Mouse (Mus musculus) liver, adult 2 months (tissue): ENCODE results near the gene Plcb4. TPM values are rescaled to one million over a fixed set of nuclear protein-coding genes. Genes with fewer than 3 reads are reported as not detected.
A peak's percentile ranks its signal among the peaks of the same experiment; 100 is the strongest.

ENCODE experiments used
- DNase-seq: peaks from one replicate; pipeline ENCODE4 v3.0.0-alpha.2; 2011; ENCODE audit warnings: low read depth, low spot score; ENCODE audit errors: extremely low read depth
- H3K27ac ChIP-seq: fragments of 200-500 bp; replicated peaks from 2 replicates; pipeline ENCODE4 v1.5.1; 2012; ENCODE audit warnings: low read depth, mild to moderate bottlenecking, control low read depth, inconsistent platforms, low read length; ENCODE audit not compliant: insufficient read depth
- H3K27me3 ChIP-seq: fragments of 200-500 bp; 2 replicates; pipeline ENCODE4 v1.6.1; 2012; ENCODE audit warnings: mild to moderate bottlenecking, moderate library complexity, low read length, inconsistent platforms; ENCODE audit not compliant: control insufficient read depth, insufficient read depth
- H3K36me3 ChIP-seq: fragments of 200-500 bp; 2 replicates; pipeline ENCODE4 v1.6.1; 2012; ENCODE audit warnings: low read length, inconsistent platforms; ENCODE audit not compliant: control insufficient read depth, insufficient read depth
- H3K4me1 ChIP-seq: fragments of 200-500 bp; 2 replicates; pipeline ENCODE4 v1.6.1; 2011; ENCODE audit warnings: low read length; ENCODE audit not compliant: control insufficient read depth, insufficient read depth
- H3K4me3 ChIP-seq: fragments of 200-500 bp; 2 replicates; pipeline ENCODE4 v1.5.1; 2011; ENCODE audit warnings: low read depth, mild to moderate bottlenecking, control low read depth, low read length, moderate library complexity; ENCODE audit not compliant: insufficient read depth
- H3K79me2 ChIP-seq: fragments of 200-500 bp; 2 replicates; pipeline ENCODE4 v1.6.1; 2012; ENCODE audit warnings: inconsistent platforms, mild to moderate bottlenecking, low read length, moderate library complexity; ENCODE audit not compliant: control insufficient read depth, insufficient read depth
- H3K9ac ChIP-seq: fragments of 200-500 bp; 2 replicates; pipeline ENCODE4 v1.6.1; 2012; ENCODE audit warnings: low read depth, mild to moderate bottlenecking, control low read depth, inconsistent platforms, low read length
- CTCF ChIP-seq: fragments of 200-500 bp; IDR thresholded peaks from 2 replicates; pipeline ENCODE4 v1.5.1; 2011; ENCODE audit warnings: low read depth, low read length, control low read depth
- POLR2A ChIP-seq: fragments of 200-500 bp; IDR thresholded peaks from 2 replicates; pipeline ENCODE4 v1.6.1; 2011; ENCODE audit warnings: low read length, control low read depth; ENCODE audit not compliant: insufficient read depth; ENCODE audit errors: extremely low read depth
- WGBS: fragments of 180-500 bp; shearing (Covaris S2); methylation state at CpG from one replicate; pipeline ENCODE4 v1.1.7; 2018; 5-methylcytosine and 5-hydroxymethylcytosine counted together
- polyA plus RNA-seq: library from polyadenylated mRNA; depleted of rRNA; stranded (reverse); fragments of >200 nt; gene quantifications from 2 replicates; pipeline ENCODE4 v1.2.3, GENCODE M21; 2012; rRNA removed
- total RNA-seq: library from RNA; depleted of rRNA; stranded (reverse); fragments of >200 nt; gene quantifications from 2 replicates; pipeline ENCODE4 v1.2.3, GENCODE M21; 2014; rRNA removed

The Plcb4 gene
- 4.2 and 4.3 TPM in 2 replicates for total RNA-seq
- polyA plus RNA-seq = 0.47 and 0.88 TPM in 2 replicates

DNA sequence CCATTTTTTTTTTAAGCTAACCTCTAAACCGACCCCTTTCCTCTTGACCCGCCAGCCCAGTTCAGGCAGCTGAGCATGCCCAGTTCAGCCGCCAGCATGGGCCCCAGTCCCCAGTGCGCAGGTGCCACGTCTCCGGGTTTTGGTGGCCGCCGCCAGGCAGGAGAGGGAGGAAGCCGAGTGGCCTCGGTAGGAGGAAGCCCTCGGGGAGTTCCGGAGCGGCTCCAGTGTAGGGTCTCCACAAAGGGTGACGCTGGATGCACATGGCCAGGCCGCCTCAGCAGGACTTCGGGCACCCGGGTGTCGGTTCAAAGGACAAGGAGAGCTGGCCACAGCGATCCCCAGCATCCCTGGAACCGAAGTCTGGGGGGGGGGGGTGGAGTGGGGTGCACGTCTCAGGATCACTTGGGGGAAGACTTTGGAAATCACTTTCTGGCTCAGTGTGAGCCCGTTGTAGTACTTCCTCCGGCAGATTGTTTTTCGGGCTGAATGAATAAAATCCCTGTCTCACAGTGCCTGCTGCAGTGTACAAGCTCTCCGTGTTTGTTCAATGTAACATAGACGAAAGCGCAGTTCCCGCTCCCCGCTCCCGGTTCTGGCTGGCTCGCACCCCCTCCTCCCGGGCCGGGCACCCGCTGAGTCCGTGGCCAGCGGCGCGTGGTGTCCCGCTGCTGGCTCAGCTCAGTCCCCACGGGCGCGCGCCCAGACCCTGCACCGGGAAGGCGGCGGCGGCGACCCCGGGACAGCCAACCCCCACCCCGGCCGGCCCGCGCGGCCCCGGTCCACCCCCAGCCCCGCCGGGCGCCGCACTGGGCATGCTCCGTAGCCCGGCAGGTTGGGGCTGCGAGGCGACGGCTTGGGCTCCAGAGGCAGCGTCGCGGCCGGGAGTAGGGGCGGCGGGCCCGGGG lies at the start of gene Plcb4:
TSS of gene Plcb4 (plus strand) at position 526 of the 905 bp plus-strand sequence.
- peak within 1 kb of the TSS; percentile 91 for H3K4me3 ChIP-seq
- peak within 1 kb of the TSS; percentile 88 for H3K9ac ChIP-seq
- TF ChIP-seq POLR2A (no peak), CTCF (no peak)
- H3K36me3 ChIP-seq = no peaks in the 10 kb centered on the region
- DNase-seq = no peak
- peak within 1 kb of the TSS; percentile 47; the same call in 1 of the 2 replicates for H3K27ac ChIP-seq
- H3K4me1 ChIP-seq = no peaks in the 10 kb centered on the region
- peaks cover 7% of the 10 kb centered on the region for H3K27me3 ChIP-seq
- H3K79me2 ChIP-seq = no peaks in the 10 kb centered on the region
- WGBS = 1% methylated on average over 71 of the region's 71 CpGs

- Histone ChIP-seq H3K4me3 (no peak overlapping the region), H3K27me3 (no peaks in the 10 kb centered on the region), H3K36me3 (no peaks in the 10 kb centered on the region), H3K27ac (no peak overlapping the region), H3K9ac (no peak overlapping the region), H3K79me2 (no peaks in the 10 kb centered on the region), H3K4me1 (no peaks in the 10 kb centered on the region)
- TF ChIP-seq POLR2A = no peak
- no peak for TF ChIP-seq CTCF
- 60% methylated on average over 4 of the region's 4 CpGs for WGBS
- DNase-seq = no peak
Measured at GRCm38 (mm10) chr2:135614651-135615261, 44.1 kb upstream of the Plcb4 start.

DNA sequence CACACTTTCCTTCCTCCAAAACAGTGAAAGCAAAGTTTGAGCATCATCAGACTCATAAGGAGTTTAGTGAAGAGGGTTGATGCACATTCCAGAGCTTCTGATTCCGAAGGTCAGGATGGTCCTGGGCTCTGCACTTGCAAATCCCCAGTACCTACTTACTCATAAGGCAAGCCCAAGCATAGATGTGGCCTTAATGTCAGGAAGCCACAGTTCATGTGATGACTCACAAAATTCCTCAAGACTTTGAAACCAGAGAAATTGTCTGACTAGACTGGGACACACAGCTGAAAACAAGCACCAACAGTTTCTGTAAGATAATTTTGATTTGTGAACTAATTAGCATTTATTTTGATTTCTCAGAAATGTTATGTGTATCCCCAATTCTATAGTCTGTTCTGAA lies 42.7 kb upstream of the Plcb4 start:
- Histone ChIP-seq H3K27me3 (no peaks in the 10 kb centered on the region), H3K4me1 (no peaks in the 10 kb centered on the region), H3K9ac (no peak overlapping the region), H3K27ac (no peak overlapping the region), H3K79me2 (no peaks in the 10 kb centered on the region), H3K4me3 (no peak overlapping the region), H3K36me3 (no peaks in the 10 kb centered on the region)
- TF ChIP-seq POLR2A = no peak
- TF ChIP-seq CTCF = no peak
- DNase-seq = no peak
- 68% methylated on average over 1 of the region's 1 CpGs for WGBS

GRCm38 (mm10) chr2:135618551-135618950 lies 40.3 kb upstream of the Plcb4 start:
- no peaks in the 10 kb centered on the region for H3K4me1 ChIP-seq
- H3K79me2 ChIP-seq = no peaks in the 10 kb centered on the region
- no peaks in the 10 kb centered on the region for H3K36me3 ChIP-seq
- no peak for DNase-seq
- H3K27ac ChIP-seq = no peak overlapping the region
- H3K27me3 ChIP-seq = no peaks in the 10 kb centered on the region
- no peak overlapping the region for H3K9ac ChIP-seq
- H3K4me3 ChIP-seq = no peak overlapping the region
- TF ChIP-seq POLR2A (no peak), CTCF (no peak)

DNA sequence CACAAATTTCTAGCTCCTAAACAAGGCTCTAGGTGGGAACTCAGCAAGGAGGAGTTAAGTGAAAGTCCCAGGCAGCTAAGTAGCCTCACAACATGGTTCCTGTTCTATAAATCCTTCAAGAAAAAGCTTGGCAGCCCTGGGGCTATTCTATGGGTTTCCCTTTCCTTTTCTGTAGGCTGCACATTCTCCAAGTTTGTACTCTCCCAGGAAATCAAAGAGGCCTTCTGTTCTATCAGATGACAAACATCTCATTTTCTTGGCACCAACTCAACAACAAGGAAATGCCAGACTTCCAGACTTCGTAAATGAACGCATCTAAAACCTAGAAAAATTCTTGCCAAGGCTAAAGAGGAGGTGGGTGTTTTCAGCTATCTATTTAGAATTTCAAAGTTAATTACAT lies 38.9 kb upstream of the Plcb4 start:
- Histone ChIP-seq H3K36me3 (no peaks in the 10 kb centered on the region), H3K79me2 (no peaks in the 10 kb centered on the region), H3K27ac (no peak overlapping the region), H3K9ac (no peak overlapping the region), H3K4me3 (no peak overlapping the region), H3K4me1 (no peaks in the 10 kb centered on the region), H3K27me3 (no peaks in the 10 kb centered on the region)
- WGBS = 71% methylated on average over 2 of the region's 2 CpGs
- no peak for TF ChIP-seq POLR2A
- no peak for TF ChIP-seq CTCF
- no peak for DNase-seq

DNA sequence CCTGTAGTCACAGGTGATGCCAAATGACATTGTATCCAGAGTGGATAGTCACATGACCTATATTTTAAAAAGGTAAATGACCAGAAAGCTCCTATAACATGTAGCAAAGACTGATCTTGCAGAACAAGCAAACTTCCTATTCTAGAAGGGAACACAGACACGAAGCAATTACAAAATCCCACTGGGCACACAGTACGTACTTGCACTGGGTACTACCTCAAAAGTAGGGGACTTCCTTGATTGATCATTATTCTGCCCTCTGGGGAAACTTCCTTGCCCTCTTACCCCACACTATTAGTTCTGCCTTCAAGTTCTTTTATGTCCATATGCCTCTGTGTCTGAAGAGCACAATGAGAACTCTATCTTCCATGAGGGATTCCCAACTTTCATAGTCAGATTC lies 31.0 kb upstream of the Plcb4 start:
- 89% methylated on average over 2 of the region's 2 CpGs for WGBS
- no peaks in the 10 kb centered on the region for H3K4me1 ChIP-seq
- H3K9ac ChIP-seq = no peak overlapping the region
- TF ChIP-seq CTCF = no peak
- TF ChIP-seq POLR2A = no peak
- H3K79me2 ChIP-seq = no peaks in the 10 kb centered on the region
- H3K36me3 ChIP-seq = no peaks in the 10 kb centered on the region
- no peak overlapping the region for H3K4me3 ChIP-seq
- no peak for DNase-seq
- H3K27ac ChIP-seq = no peak overlapping the region
- no peaks in the 10 kb centered on the region for H3K27me3 ChIP-seq
